ENCODE assay signal across 7 mouse cellular contexts in genomic region chr4:147133596-147133995, GRCm38 (mm10). TPM values are rescaled to one million over a fixed set of nuclear protein-coding genes. Genes with fewer than 3 reads are reported as not detected.
DNase-seq lines count a peak whose midpoint lies in the region; ATAC-seq and TF ChIP-seq lines count a peak whose summit lies in the region.
"Not testable (repeated sequence)": the region's sequence is repeated elsewhere in the genome, so short reads cannot be mapped to it uniquely, and the experiment has no call there.
"Had no signal": no experiment of that assay in that cellular context is flagged by ENCODE, and none has a peak within 500 bp of the region (broad histone marks: within the 10 kb centered on the region; RNA-seq: fewer than 3 reads in every experiment).

No protein-coding gene starts in this region.

- 49% methylated on average over 2 of the region's 2 CpGs for WGBS in heart, embryonic 10.5 days
- 56% methylated on average over 2 of the region's 2 CpGs for WGBS in liver, adult 2 months
- 53% methylated on average over 2 of the region's 2 CpGs for WGBS in lung, postnatal 0 days

- H3K9me3 ChIP-seq in heart, embryonic 10.5 days; lung, postnatal 0 days (ENCODE audit: low read length): not testable (repeated sequence)

- not testable (repeated sequence) for H3K4me2 ChIP-seq in lung, postnatal 0 days (replicated peaks; ENCODE audit: low read depth, low read length)

- H3K4me1 ChIP-seq in heart, embryonic 10.5 days; liver, adult 2 months (ENCODE audit: control insufficient read depth, insufficient read depth, low read length); lung, postnatal 0 days (ENCODE audit: insufficient read depth, low read depth, low read length): not testable (repeated sequence)

- DNase-seq in 3T3-L1 (ENCODE audit: low read depth, low spot score), result peak; percentile 1
- DNase-seq in ES-CJ7 (ENCODE audit: low read depth, low spot score), result peak; percentile 6
- peak; percentile 10 for DNase-seq in ZHBTc4 (ENCODE audit: low read depth, low spot score)
- peak; percentile 64 for DNase-seq in heart, embryonic 10.5 days (ENCODE audit: low spot score)
- peak; percentile 77 for DNase-seq in liver, adult 2 months (ENCODE audit: extremely low read depth, low read depth, low spot score)
- peak; percentile 4 for DNase-seq in lung, postnatal 0 days (ENCODE audit: low spot score)

- not testable (repeated sequence) for H3K79me2 ChIP-seq in liver, adult 2 months (ENCODE audit: control insufficient read depth, insufficient read depth, low read length)

- not testable (repeated sequence) for H3K27me3 ChIP-seq in heart, embryonic 10.5 days (ENCODE audit: insufficient read depth, poor library complexity, severe bottlenecking); liver, adult 2 months (ENCODE audit: control insufficient read depth, insufficient read depth, low read length); lung, postnatal 0 days (replicated peaks; ENCODE audit: insufficient read depth, low read length)

- TF ChIP-seq CTCF in liver, adult 2 months (IDR thresholded peaks at IDR 0.05; ENCODE audit: low read depth, low read length); lung, postnatal 0 days (IDR thresholded peaks at IDR 0.05): not testable (repeated sequence)

- H3K9ac ChIP-seq in liver, adult 2 months (ENCODE audit: low read depth, low read length); lung, postnatal 0 days (replicated peaks; ENCODE audit: low read depth): not testable (repeated sequence)

- not testable (repeated sequence) for H3K4me3 ChIP-seq in heart, embryonic 10.5 days; liver, adult 2 months (ENCODE audit: insufficient read depth, low read depth, low read length); lung, postnatal 0 days (ENCODE audit: low read depth, low read length)

- H3K36me3 ChIP-seq in heart, embryonic 10.5 days; liver, adult 2 months (ENCODE audit: control insufficient read depth, insufficient read depth, low read length); lung, postnatal 0 days (ENCODE audit: insufficient read depth, low read length): not testable (repeated sequence)

- TF ChIP-seq POLR2A in liver, adult 2 months (IDR thresholded peaks at IDR 0.05; ENCODE audit: extremely low read depth, insufficient read depth, low read length), result not testable (repeated sequence)

- TF ChIP-seq EP300 in lung, postnatal 0 days (IDR thresholded peaks at IDR 0.05), result not testable (repeated sequence)

- ATAC-seq in lung, postnatal 0 days, result not testable (repeated sequence)

- H3K27ac ChIP-seq in heart, embryonic 10.5 days; liver, adult 2 months (replicated peaks; ENCODE audit: insufficient read depth, low read depth, low read length); lung, postnatal 0 days (ENCODE audit: low read length): not testable (repeated sequence)

RNA-seq across cellular contexts. Expression of gene Zfp991, which starts 1.8 kb away (rescaled TPM):
- 7.4 and 9.9 TPM in 2 replicates for polyA plus RNA-seq in heart, embryonic 10.5 days (2016; fragmentation: Nextera tagmentation; extraction: Ambion mirVana)
- 1.1 TPM in 2 replicates for total RNA-seq in liver, adult 2 months (2014; rRNA removed)
- polyA plus RNA-seq in liver, adult 2 months (2012; rRNA removed), result 0.05 TPM in 1 of 2 replicates, not detected in the other
- polyA plus RNA-seq in lung, postnatal 0 days (2015; fragmentation: Nextera tagmentation; extraction: Ambion mirVana), result 1.9 and 2.1 TPM in 2 replicates
- polyA plus RNA-seq: G1E had no signal

Comparison
In these comparisons a context has a peak if more than half of its experiments do, and no peak if none do; other contexts are left out.
1. DNase-seq: peak in every context shown above with its lines; median percentile 77 in liver, adult 2 months; 64 in heart, embryonic 10.5 days; 10 in ZHBTc4; 6 in ES-CJ7; 4 in lung, postnatal 0 days; 1 in 3T3-L1.